Mouse (Mus musculus): ENCODE measurements at regions not wholly inside any gene's neighbourhood (a gene's known extent, or its start where the extent isn't known, plus 50 kb on each side); places are given as distances from the start of the nearest gene placed in this dataset.

DNA sequence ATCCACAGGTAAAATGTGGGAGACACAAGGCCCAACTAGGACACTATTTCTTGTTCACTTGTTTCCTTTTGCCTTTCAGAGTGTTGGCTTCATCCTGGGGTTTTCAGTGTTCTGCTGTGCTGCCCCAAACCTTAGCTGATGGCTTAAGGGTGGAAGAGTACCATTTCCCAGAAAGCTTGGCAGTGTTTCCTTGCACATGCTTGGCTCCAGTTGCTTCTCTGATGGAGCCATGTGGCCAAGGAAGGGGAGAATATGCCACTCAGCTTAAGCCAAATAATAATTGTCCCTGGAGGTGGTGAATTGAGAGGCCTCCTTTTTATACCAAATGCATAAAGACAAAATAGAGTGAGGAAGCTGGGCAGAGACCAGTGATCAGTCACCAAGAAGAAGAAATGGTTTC is 464.9 kb upstream of the Lmcd1 start:
- TF ChIP-seq CTCF (IDR thresholded peaks at IDR 0.05; ENCODE audit: low read depth, low read length) (no peak), POLR2A (IDR thresholded peaks at IDR 0.05; ENCODE audit: borderline replicate concordance, low read depth, low read length) (no peak)
